Mouse (Mus musculus): ENCODE data around the gene 2410131K14Rik.

Gene 2410131K14Rik

DNA sequence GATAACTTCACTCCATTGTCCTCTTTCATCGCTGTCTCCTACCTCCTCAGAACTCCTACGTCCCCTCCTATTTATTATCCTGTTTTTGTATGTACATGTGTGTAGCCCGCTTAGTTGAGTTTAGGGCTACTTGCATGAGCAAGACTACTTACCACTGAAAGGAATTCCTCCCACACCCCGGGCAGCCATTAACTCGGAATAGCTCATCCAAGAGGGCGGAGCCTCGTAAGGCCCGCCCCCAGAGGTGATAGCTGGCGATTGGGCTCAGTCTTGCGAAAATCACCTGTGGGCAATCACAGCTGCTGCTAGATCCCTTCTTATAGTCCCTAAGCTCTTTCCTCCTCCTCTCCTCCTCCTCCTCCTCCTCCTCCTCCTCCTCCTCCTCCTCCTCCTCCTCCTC lies 66.2 kb downstream of the 2410131K14Rik start:
- DNase-seq (ENCODE audit: extremely low spot score), result no peak

- no peak for DNase-seq (ENCODE audit: extremely low spot score)
Observed at GRCm38 (mm10) chr5:118313766-118314165, 68.7 kb downstream of the 2410131K14Rik start.

Measured in embryo, embryonic 9.5 days (tissue).